Mouse (Mus musculus) liver, embryonic 12.5 days (tissue): ENCODE measurements at regions not wholly inside any gene's neighbourhood (a gene's known extent, or its start where the extent isn't known, plus 50 kb on each side); places are given as distances from the start of the nearest gene placed in this dataset.

ENCODE experiments used
- ATAC-seq: fragments of 200-750 bp; cut with Nextera tagmentation; 2 replicates; pipeline ENCODE4 v1.8.0; 2017; ENCODE audit warnings: moderate number of reproducible peaks, mild to moderate bottlenecking, moderate library complexity
- H3K27ac ChIP-seq: fragments of 300-500 bp; sonication (generic); 2 replicates; pipeline ENCODE4 v1.5.1; 2016; ENCODE audit warnings: mild to moderate bottlenecking
- H3K27me3 ChIP-seq: fragments of 300-500 bp; sonication (generic); replicated peaks from 2 replicates; pipeline ENCODE4 v1.6.1; 2016; ENCODE audit warnings: mild to moderate bottlenecking, moderate library complexity
- H3K36me3 ChIP-seq: fragments of 300-500 bp; sonication (generic); 2 replicates; pipeline ENCODE4 v1.6.1; 2016; ENCODE audit warnings: mild to moderate bottlenecking, moderate library complexity
- H3K4me1 ChIP-seq: fragments of 300-500 bp; sonication (generic); 2 replicates; pipeline ENCODE4 v1.6.1; 2016
- H3K4me2 ChIP-seq: fragments of 300-500 bp; sonication (generic); 2 replicates; pipeline ENCODE4 v1.6.1; 2016; ENCODE audit warnings: mild to moderate bottlenecking, moderate library complexity
- H3K4me3 ChIP-seq: fragments of 300-500 bp; sonication (generic); 2 replicates; pipeline ENCODE4 v1.5.1; 2016; ENCODE audit warnings: mild to moderate bottlenecking, moderate library complexity
- H3K9ac ChIP-seq: fragments of 300-500 bp; sonication (generic); 2 replicates; pipeline ENCODE4 v1.6.1; 2016; ENCODE audit warnings: mild to moderate bottlenecking, moderate library complexity
- H3K9me3 ChIP-seq: fragments of 300-500 bp; sonication (generic); replicated peaks from 2 replicates; pipeline ENCODE4 v1.6.1; 2016; ENCODE audit warnings: mild to moderate bottlenecking, moderate library complexity
- WGBS: fragments of 180-500 bp; shearing (Covaris S2); methylation state at CpG from one replicate; pipeline ENCODE4 v1.1.7; 2016; ENCODE audit not compliant: insufficient replicate concordance; 5-methylcytosine and 5-hydroxymethylcytosine counted together

- Histone ChIP-seq H3K36me3 (no peaks in the 10 kb centered on the region), H3K4me3 (no peak overlapping the region), H3K27me3 (no peaks in the 10 kb centered on the region), H3K9ac (no peak overlapping the region), H3K9me3 (no peaks in the 10 kb centered on the region), H3K27ac (no peak overlapping the region), H3K4me2 (no peak overlapping the region), H3K4me1 (no peaks in the 10 kb centered on the region)
- no peak for ATAC-seq
- WGBS, result 45% methylated on average over 5 of the region's 5 CpGs
Observed at GRCm38 (mm10) chr16:5661918-5662317, 223.2 kb upstream of the Rbfox1 start.

GRCm38 (mm10) chr16:5651551-5651950 lies 233.6 kb upstream of the Rbfox1 start:
- H3K9me3 ChIP-seq, result no peaks in the 10 kb centered on the region
- 36% methylated on average over 1 of the region's 1 CpGs for WGBS
- no peak overlapping the region for H3K27ac ChIP-seq
- H3K9ac ChIP-seq, result no peak overlapping the region
- no peaks in the 10 kb centered on the region for H3K36me3 ChIP-seq
- H3K27me3 ChIP-seq, result no peaks in the 10 kb centered on the region
- H3K4me1 ChIP-seq, result no peaks in the 10 kb centered on the region
- ATAC-seq, result no peak
- H3K4me3 ChIP-seq, result no peak overlapping the region
- H3K4me2 ChIP-seq, result no peak overlapping the region

GRCm38 (mm10) chr16:5651002-5651401 lies 234.2 kb upstream of the Rbfox1 start:
- Histone ChIP-seq H3K4me2 (no peak overlapping the region), H3K9ac (no peak overlapping the region), H3K4me1 (no peaks in the 10 kb centered on the region), H3K4me3 (no peak overlapping the region), H3K27me3 (no peaks in the 10 kb centered on the region), H3K9me3 (no peaks in the 10 kb centered on the region), H3K36me3 (no peaks in the 10 kb centered on the region), H3K27ac (no peak overlapping the region)
- no peak for ATAC-seq
- WGBS, result 39% methylated on average over 4 of the region's 4 CpGs

GRCm38 (mm10) chr16:5639956-5640355 lies 245.2 kb upstream of the Rbfox1 start:
- Histone ChIP-seq H3K4me3 (no peak overlapping the region), H3K36me3 (no peaks in the 10 kb centered on the region), H3K9ac (no peak overlapping the region), H3K4me2 (no peak overlapping the region), H3K27ac (no peak overlapping the region), H3K9me3 (no peaks in the 10 kb centered on the region), H3K4me1 (no peaks in the 10 kb centered on the region), H3K27me3 (no peaks in the 10 kb centered on the region)
- 55% methylated on average over 5 of the region's 5 CpGs for WGBS
- ATAC-seq, result no peak

DNA sequence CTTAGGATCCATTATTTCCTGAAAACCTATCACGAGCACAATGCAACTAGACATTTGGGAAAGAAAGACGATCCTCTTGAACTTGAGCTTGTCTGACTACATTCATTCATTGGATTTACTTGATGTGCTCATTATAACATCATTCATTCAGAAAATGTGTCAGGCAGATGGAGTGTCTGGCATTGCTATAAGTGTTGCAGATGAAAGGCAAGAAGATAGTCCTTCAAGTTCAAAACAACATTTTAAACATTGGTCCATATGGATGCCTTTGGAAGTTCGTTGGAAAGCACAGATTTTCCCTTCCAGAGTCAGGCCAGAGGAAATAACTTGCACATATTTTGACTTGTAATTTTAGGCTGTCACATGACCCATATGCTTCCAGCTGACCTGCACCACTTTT lies 255.2 kb upstream of the Rbfox1 start:
- ATAC-seq, result no peak
- no peaks in the 10 kb centered on the region for H3K27me3 ChIP-seq
- 54% methylated on average over 3 of the region's 3 CpGs for WGBS
- H3K27ac ChIP-seq, result no peak overlapping the region
- H3K4me2 ChIP-seq, result no peak overlapping the region
- H3K4me3 ChIP-seq, result no peak overlapping the region
- H3K4me1 ChIP-seq, result no peaks in the 10 kb centered on the region
- no peaks in the 10 kb centered on the region for H3K36me3 ChIP-seq
- no peak overlapping the region for H3K9ac ChIP-seq
- H3K9me3 ChIP-seq, result 0 out of 2 replicates have a peak, but pooled peaks cover 3% of the 10 kb centered on the region

GRCm38 (mm10) chr16:5627910-5628309 lies 257.2 kb upstream of the Rbfox1 start:
- Histone ChIP-seq H3K4me3 (no peak overlapping the region), H3K27ac (no peak overlapping the region), H3K9me3 (no peaks in the 10 kb centered on the region), H3K36me3 (no peaks in the 10 kb centered on the region), H3K9ac (no peak overlapping the region), H3K27me3 (no peaks in the 10 kb centered on the region), H3K4me2 (no peak overlapping the region), H3K4me1 (no peaks in the 10 kb centered on the region)
- no peak for ATAC-seq
- 53% methylated on average over 4 of the region's 4 CpGs for WGBS

DNA sequence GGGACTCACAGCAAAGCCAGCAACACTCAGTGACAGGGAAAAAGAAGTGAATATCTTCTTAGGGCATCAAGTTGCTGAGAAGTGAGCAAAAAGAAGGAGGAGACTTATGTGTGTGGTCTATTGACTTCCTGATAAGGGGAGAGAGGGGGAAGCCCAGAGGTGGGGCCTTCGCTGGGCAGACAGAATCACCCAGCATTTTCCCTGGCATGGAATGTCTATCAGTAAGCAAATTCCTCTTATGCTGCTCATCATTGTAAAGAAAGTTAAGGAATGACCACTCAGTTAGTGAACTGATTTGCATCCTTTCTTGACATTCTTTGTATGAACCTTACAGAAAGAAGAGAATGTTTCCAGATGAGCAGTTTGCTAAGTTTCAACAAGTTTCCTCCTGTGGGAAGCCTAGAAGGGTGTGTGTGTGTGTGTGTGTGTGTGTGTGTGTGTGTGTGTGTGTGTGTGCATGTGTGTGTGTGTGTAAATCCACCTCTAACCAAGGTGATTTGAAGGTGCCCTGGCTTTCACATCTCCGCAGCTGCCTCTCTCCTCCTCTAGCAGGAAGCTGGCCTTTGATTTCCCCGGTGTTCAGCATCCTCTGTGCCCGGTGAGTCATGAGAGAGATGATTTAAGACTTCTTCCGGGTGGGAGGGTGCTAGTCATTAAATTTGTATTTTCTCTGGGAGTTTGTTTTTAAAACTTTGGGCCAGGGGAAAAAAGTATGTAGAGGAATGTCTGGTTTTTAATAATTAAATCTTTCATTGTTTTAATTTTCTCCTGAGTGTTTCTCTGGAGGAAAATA lies 257.8 kb upstream of the Rbfox1 start:
- H3K4me1 ChIP-seq, result no peaks in the 10 kb centered on the region
- no peaks in the 10 kb centered on the region for H3K27me3 ChIP-seq
- H3K4me2 ChIP-seq, result no peak overlapping the region
- H3K36me3 ChIP-seq, result no peaks in the 10 kb centered on the region
- no peak overlapping the region for H3K27ac ChIP-seq
- H3K9me3 ChIP-seq, result no peaks in the 10 kb centered on the region
- H3K4me3 ChIP-seq, result no peak overlapping the region
- 41% methylated on average over 5 of the region's 5 CpGs for WGBS
- no peak overlapping the region for H3K9ac ChIP-seq
- no peak for ATAC-seq

DNA sequence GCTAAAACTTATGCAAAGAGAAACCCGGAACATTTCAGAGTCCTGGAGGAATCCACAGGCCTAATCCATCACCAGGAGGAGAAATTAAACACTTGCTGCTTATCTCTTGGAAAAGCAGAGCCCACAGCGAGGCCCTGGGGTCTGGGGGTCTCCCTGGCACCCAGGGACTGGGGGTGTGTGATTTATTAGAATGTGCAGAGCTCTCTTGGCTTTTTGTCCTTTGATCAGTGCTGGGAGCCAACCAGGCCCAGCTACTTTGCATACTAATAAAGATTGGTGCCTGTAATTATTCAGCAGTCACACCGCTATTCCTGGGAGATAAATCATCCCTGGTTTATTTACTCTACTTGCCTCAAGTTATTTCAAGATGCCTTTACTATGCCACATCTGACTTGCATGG lies 260.0 kb upstream of the Rbfox1 start:
- H3K9ac ChIP-seq, result no peak overlapping the region
- H3K27ac ChIP-seq, result no peak overlapping the region
- H3K27me3 ChIP-seq, result no peaks in the 10 kb centered on the region
- no peak overlapping the region for H3K4me3 ChIP-seq
- 36% methylated on average over 3 of the region's 3 CpGs for WGBS
- no peak for ATAC-seq
- H3K36me3 ChIP-seq, result no peaks in the 10 kb centered on the region
- H3K4me2 ChIP-seq, result no peak overlapping the region
- H3K9me3 ChIP-seq, result no peaks in the 10 kb centered on the region
- H3K4me1 ChIP-seq, result no peaks in the 10 kb centered on the region

- no peaks in the 10 kb centered on the region for H3K36me3 ChIP-seq
- no peak overlapping the region for H3K9ac ChIP-seq
- no peaks in the 10 kb centered on the region for H3K4me1 ChIP-seq
- H3K9me3 ChIP-seq, result no peaks in the 10 kb centered on the region
- 79% methylated on average over 3 of the region's 3 CpGs for WGBS
- no peak overlapping the region for H3K27ac ChIP-seq
- ATAC-seq, result no peak
- no peak overlapping the region for H3K4me3 ChIP-seq
- no peak overlapping the region for H3K4me2 ChIP-seq
- H3K27me3 ChIP-seq, result no peaks in the 10 kb centered on the region
Observed at GRCm38 (mm10) chr16:5620566-5620965, 264.6 kb upstream of the Rbfox1 start.

DNA sequence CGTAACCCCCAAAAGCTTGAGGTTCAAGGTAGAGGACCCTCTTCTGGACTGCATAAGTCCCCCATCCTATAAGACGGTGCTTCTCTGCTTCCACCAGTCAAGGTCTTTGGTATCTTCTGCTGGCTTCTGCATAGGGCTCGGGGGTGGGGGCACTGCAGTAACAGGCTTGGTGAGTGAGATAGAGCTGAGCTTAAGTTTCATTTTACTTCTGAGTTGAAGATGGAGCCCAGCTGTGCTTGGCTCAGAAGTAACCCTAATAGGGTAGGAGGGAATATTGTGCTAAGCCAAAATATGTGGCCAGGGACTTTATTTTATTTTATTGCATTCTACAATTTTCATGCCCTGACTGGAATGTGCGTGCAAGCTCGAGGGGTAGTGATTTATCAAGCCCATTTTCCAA lies 268.8 kb upstream of the Rbfox1 start:
- H3K27me3 ChIP-seq, result no peaks in the 10 kb centered on the region
- no peaks in the 10 kb centered on the region for H3K4me1 ChIP-seq
- no peak overlapping the region for H3K4me2 ChIP-seq
- no peaks in the 10 kb centered on the region for H3K9me3 ChIP-seq
- no peak overlapping the region for H3K9ac ChIP-seq
- no peaks in the 10 kb centered on the region for H3K36me3 ChIP-seq
- WGBS, result 66% methylated on average over 5 of the region's 5 CpGs
- H3K4me3 ChIP-seq, result no peak overlapping the region
- H3K27ac ChIP-seq, result no peak overlapping the region
- ATAC-seq, result no peak

DNA sequence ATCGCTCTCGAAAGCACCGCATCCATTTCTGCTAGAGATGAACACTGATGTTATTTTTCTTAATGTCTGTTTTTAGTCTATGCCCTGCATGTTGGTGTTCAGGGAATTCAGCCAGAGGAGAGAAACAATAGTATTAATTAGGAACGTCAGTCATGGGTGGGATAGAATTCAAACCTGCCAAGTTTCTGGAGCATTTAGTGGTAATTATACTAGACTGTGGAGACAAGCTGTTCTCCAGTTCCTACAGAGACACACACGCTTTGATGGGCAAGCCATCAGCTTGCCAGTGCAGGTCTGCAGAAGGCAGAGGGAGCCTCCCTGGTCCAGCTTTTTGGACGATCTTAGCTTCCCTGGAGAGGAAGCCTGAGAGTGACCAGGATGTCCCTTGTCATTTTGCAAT lies 289.8 kb upstream of the Rbfox1 start:
- ATAC-seq, result no peak
- no peaks in the 10 kb centered on the region for H3K27me3 ChIP-seq
- no peaks in the 10 kb centered on the region for H3K4me1 ChIP-seq
- no peak overlapping the region for H3K4me3 ChIP-seq
- no peak overlapping the region for H3K27ac ChIP-seq
- 65% methylated on average over 6 of the region's 6 CpGs for whole genome bisulfite sequencing
- no peaks in the 10 kb centered on the region for H3K9me3 ChIP-seq
- no peak overlapping the region for H3K9ac ChIP-seq
- no peak overlapping the region for H3K4me2 ChIP-seq
- no peaks in the 10 kb centered on the region for H3K36me3 ChIP-seq

DNA sequence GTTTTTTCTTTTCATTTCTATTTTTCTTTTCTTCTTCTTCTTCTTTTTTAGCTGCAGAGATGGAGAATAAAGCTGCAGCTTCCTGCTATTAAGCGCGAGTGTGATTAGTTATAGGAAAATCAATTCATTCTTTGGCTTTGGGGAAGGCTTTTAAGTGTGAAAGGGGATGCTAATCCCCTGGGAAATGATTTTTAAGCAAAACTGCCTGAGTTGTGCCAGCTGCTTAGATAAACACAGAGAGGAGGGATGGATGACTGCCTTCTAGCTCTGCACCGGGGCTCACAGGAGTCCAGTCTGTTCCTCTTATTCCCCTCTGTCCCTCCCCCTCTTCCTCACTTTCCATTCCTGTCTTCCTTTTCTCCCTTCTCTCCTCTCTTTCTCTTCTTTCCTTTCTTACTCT lies 306.8 kb upstream of the Rbfox1 start:
- Histone ChIP-seq H3K4me2 (no peak overlapping the region), H3K27ac (no peak overlapping the region), H3K4me3 (no peak overlapping the region), H3K9me3 (no peaks in the 10 kb centered on the region), H3K27me3 (no peaks in the 10 kb centered on the region), H3K9ac (no peak overlapping the region), H3K36me3 (no peaks in the 10 kb centered on the region), H3K4me1 (no peaks in the 10 kb centered on the region)
- 58% methylated on average over 3 of the region's 3 CpGs for WGBS
- no peak for ATAC-seq

GRCm38 (mm10) chr16:5572780-5573179 lies 312.4 kb upstream of the Rbfox1 start:
- Histone ChIP-seq H3K36me3 (no peaks in the 10 kb centered on the region), H3K4me2 (no peak overlapping the region), H3K27me3 (no peaks in the 10 kb centered on the region), H3K4me1 (no peaks in the 10 kb centered on the region), H3K9me3 (no peaks in the 10 kb centered on the region), H3K9ac (no peak overlapping the region), H3K27ac (no peak overlapping the region), H3K4me3 (no peak overlapping the region)
- ATAC-seq, result no peak
